Mouse (Mus musculus) frontal cortex, postnatal 14 days (tissue): Measurements from ENCODE around the gene Mecp2.

Experiments
- DNase-seq, 2 experiments: peaks; one replicate each; pipeline ENCODE4 v3.0.0; 2022; ENCODE audit warnings: low spot score in 2 of 2

The Mecp2 gene

GRCm38 (mm10) chrX:74014597-74014996 is 120.6 kb downstream of the Mecp2 start:
- no peak for DNase-seq

GRCm38 (mm10) chrX:74008063-74008462 is 127.1 kb downstream of the Mecp2 start:
- no peak for DNase-seq

- DNase-seq, result no peak
Observed at GRCm38 (mm10) chrX:74006401-74006800, 128.8 kb downstream of the Mecp2 start.

GRCm38 (mm10) chrX:74003644-74004043 is 131.5 kb downstream of the Mecp2 start:
- DNase-seq, result no peak

GRCm38 (mm10) chrX:74001024-74001423 is 134.1 kb downstream of the Mecp2 start:
- no peak for DNase-seq

- peak in 1 of 2 experiments; percentile 14 for DNase-seq
Observed at GRCm38 (mm10) chrX:73998911-73999869, 136.0 kb downstream of the Mecp2 start.

GRCm38 (mm10) chrX:73977783-73978182 is 157.4 kb downstream of the Mecp2 start:
- no peak for DNase-seq
